Mouse (Mus musculus) monocyte, adult 5-6 weeks (primary cell): ENCODE measurements around the gene Hic1. TPM values are rescaled to one million over a fixed set of nuclear protein-coding genes. Genes with fewer than 3 reads are reported as not detected.

Source experiments
- ATAC-seq: fragments of 153-309, 156-312 bp; replicated peaks from 2 replicates; pipeline ENCODE4 v1.8.0; 2017; ENCODE audit warnings: mild to moderate bottlenecking; ENCODE audit not compliant: low TSS enrichment, insufficient number of reproducible peaks, severe bottlenecking, poor library complexity, low FRiP score
- total RNA-seq: library from RNA; stranded (forward); fragments of 200-1000, 200-491, 200-594 nt; gene quantifications from 3 replicates; pipeline ENCODE4 v1.2.3, GENCODE M21; 2017

Gene Hic1
- 0.11 to 0.95 TPM (median 0.78 TPM) in 3 replicates for total RNA-seq

- ATAC-seq: no peak
These were observed at the start of gene Hic1 for GRCm38 (mm10) chr11:75169405-75170080. Gene Hic1, minus strand, starts transcription at chr11:75169519.

- ATAC-seq: no peak
These were observed 45.0 kb upstream of the Hic1 start for GRCm38 (mm10) chr11:75214081-75214950.

GRCm38 (mm10) chr11:75213372-75214080 is 44.2 kb upstream of the Hic1 start:
- ATAC-seq: no peak

GRCm38 (mm10) chr11:75212876-75213275 is 43.6 kb upstream of the Hic1 start:
- no peak for ATAC-seq

- ATAC-seq: no peak
These were observed 42.8 kb upstream of the Hic1 start for GRCm38 (mm10) chr11:75212031-75212667.

GRCm38 (mm10) chr11:75210755-75211154 is 41.4 kb upstream of the Hic1 start:
- ATAC-seq: no peak

- no peak for ATAC-seq
These were observed 40.8 kb upstream of the Hic1 start for GRCm38 (mm10) chr11:75210093-75210492.

- 0 out of 2 replicates have a peak, but pooled peaks have one; percentile 22 for ATAC-seq
These were observed 40.0 kb upstream of the Hic1 start for GRCm38 (mm10) chr11:75209363-75209762.

- no peak for ATAC-seq
These were observed 37.0 kb upstream of the Hic1 start for GRCm38 (mm10) chr11:75206347-75206746.

- ATAC-seq: no peak
These were observed 35.2 kb upstream of the Hic1 start for GRCm38 (mm10) chr11:75204472-75204871.

- ATAC-seq: no peak
These were observed 34.6 kb upstream of the Hic1 start for GRCm38 (mm10) chr11:75203926-75204325.

- no peak for ATAC-seq
These were observed 32.4 kb upstream of the Hic1 start for GRCm38 (mm10) chr11:75201721-75202120.

GRCm38 (mm10) chr11:75200935-75201334 is 31.6 kb upstream of the Hic1 start:
- no peak for ATAC-seq

GRCm38 (mm10) chr11:75199951-75200350 is 30.6 kb upstream of the Hic1 start:
- ATAC-seq: no peak

- ATAC-seq: no peak
These were observed 29.5 kb upstream of the Hic1 start for GRCm38 (mm10) chr11:75198792-75199191.

- ATAC-seq: no peak
These were observed 28.6 kb upstream of the Hic1 start for GRCm38 (mm10) chr11:75197956-75198355.

- no peak for ATAC-seq
These were observed 26.8 kb upstream of the Hic1 start for GRCm38 (mm10) chr11:75196131-75196530.

- no peak for ATAC-seq
These were observed 25.6 kb upstream of the Hic1 start for GRCm38 (mm10) chr11:75194850-75195461.
